Mouse (Mus musculus) urinary bladder, postnatal 10 days (tissue): Measurements from ENCODE around the gene Chst8.
A peak's percentile ranks its signal among the peaks of the same experiment; 100 is the strongest.

Experiments used
- DNase-seq: peaks from one replicate; pipeline ENCODE4 v3.0.0; 2022; ENCODE audit warnings: low spot score

Chst8 gene

DNA sequence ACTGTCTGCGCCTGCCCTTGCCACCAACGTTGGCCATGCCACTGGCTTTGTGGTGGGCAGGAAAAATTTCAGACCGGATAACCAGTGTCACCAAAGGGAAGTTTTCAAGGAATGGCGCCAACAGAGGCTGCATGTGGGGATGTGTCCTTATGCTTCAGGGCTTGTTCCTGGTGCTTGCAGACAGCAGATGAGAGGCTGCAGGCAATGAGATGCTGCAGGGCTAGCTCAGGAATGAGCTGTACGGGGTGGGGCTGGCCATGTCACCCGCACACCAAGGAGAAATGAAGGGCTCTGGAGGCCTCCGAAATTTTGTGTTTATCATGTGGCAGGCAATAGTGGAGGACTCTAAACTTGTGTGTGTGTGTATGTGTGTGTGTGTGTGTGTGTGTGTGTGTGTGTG, 149.4 kb downstream of the Chst8 start:
- DNase-seq = no peak

DNA sequence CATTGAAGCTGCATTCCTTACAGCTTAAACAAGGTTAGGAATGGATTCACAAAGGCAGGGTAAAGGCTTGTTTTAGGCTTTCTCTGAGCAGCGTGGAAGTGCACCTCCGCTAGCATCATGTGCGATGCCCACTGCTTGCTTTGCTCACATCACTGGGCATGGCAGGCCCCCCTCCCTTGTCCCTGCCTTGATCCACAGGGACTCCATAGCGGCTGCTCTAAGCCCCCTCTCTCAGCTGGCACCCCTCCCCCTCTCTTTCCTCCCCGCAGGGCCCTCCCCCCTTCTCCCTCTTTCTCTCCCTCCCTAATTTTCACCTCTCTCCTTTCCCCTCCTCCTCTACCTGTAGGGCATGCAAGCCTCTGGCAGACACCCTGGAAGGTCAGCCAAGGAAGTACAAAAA, 150.3 kb downstream of the Chst8 start:
- no peak for DNase-seq

DNA sequence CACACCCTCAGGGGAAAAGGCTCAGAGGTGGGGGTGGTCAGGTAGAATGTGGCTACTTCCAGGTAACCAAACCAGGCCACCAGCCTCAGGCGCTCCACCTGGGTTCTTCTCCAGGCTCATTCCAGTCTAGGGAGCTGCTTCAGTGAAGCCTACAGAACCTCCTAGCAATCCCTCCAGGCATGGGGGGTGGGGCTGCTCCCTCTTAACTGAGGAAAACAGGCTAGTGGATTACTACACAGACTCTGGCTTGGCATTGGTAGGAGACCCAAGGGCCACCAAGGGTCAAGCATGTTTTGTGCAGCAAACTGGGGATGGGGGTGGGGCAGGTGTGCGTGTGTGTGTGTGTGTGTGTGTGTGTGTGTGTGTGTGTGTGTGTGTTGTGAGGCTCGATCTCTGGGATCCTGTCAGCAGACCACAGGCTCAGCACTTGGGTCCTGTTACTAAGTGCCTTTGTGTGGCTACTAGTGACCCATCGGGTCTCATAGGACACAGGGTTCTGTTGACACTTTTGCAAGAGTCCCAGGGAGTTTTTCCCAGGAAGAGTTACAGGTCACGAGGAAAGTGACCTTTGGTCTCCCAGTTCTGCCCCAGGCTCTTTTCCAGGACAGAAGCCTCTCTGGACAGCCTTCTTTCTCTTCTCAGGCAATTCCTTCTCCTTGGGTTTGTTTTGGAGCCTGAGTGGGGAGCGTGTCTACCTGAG, 153.0 kb downstream of the Chst8 start:
- no peak for DNase-seq

DNA sequence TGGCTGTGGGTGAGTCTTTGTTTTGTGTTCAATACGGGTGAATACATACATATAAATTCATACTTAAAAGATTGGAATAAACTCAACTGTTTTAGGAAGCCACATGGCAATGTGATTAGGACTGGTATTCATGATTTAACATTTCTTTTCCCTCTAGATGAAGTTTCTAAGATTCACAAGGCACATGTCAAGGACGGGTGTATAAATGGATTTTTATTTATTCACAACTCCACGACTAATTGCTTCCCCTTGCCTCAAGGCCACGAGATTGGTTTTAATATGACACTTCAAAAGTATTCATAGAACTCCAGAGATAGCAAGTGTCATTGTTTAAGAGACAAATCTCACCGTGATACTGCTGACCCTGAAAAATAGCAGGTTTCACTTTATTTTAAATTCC, 155.9 kb downstream of the Chst8 start, which contains the start of gene Kctd15:
Gene Kctd15 (minus strand): TSS at position 101 of the 400 bp plus-strand sequence.
- DNase-seq = no peak

DNA sequence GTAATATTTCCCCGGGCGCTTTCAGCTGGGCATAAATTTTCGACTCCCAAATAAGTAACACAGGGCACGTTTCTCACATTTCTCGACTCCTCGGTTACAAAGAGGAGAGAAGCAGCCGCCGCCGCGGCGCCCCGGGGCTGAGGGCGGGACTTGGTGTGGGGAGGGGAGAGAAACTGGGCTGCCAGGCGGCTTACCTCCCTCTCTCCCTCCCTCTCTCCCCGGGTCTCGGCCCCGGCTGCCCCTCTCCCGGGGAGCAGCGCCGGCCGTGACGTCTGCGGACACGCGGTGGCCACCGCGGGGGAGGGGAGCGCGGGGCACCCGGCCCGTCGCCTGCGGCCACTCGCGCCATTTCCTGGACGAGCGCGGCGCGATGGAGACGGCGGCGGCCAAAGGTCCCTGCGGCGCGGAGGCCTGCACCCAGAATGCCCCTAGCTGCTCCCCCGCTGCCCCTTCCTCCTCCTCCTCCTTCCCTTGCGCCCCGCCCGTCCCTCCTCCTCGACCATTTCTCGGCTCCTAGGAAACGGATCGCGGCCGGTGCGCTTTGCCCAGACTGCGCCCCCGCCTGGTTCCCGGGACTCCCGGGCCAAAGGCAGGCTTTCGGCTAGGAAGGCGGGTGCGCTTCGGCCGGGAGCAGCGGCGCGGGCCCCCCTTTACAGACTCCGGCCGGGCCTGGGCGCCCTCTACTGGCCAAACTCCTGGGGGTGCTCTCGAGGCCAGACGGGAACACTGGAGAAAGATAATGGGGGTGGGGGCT, 157.2 kb downstream of the Chst8 start:
- DNase-seq = peak; percentile 84

DNA sequence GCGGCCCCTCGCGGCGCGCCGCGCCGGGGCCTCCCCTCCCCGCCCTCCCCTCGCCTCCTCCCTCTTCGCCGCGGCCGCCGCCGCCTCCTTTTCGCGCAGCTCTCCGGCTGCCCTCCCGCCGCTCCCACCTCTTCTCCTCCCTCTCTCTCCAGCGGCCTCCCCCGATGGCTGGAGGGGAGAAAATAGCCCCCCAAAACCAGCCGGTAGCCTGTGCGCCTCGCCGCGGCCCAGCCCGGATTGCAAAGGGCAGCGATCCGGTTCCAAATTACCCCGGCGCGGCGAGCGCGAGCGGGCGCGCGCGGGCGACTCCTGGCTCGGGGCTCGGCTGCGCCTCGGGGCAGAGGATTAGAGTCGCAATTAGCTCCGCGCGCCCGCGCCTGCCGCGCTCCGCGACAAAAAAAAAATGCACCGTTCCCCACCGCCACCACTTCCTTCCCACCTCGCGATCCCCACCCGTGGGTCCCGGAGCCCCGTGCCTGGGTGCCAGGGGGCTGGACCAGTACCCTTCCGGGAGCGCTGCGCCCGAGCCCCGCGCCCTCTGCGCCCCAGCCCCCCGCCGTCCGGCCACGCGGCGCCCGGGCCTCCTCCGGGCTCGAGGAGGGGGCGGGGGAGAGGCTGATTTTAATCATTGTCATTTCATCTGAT, 157.9 kb downstream of the Chst8 start:
- DNase-seq = no peak

DNA sequence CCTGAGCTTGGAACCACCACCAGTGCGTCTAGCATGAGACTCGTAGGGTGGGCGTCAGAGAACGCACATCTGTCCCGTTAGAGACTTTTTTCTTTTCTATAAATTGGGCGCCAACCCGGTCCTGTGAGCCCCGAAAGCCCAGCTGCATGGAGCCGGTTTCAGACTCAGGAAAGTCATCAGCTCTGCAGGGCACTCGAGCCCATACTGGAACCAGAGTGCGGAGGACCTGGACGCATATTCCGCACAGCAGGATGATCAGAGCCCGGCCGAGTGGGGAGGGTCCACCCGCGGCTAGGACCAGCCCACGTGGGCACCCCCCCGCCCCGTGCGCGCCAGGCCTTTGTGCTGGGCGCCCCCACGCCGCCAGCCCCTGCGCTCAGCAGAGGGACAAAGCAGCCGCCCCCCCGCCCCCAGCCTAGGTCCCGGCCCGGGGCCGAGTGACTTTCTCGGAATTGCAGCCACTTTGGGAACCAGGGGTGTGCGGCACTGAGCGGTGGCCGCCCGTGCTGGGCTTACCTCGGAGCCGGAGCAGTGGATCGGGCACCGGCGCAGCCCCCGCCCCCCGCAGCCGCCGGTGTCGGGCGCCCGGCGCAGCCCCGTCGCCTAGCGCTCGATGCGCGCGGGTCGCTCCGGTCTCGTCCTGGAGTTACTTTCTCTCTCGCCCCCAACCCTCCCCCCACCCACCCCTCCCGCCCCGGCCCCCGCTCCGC, 158.6 kb downstream of the Chst8 start:
- no peak for DNase-seq

DNA sequence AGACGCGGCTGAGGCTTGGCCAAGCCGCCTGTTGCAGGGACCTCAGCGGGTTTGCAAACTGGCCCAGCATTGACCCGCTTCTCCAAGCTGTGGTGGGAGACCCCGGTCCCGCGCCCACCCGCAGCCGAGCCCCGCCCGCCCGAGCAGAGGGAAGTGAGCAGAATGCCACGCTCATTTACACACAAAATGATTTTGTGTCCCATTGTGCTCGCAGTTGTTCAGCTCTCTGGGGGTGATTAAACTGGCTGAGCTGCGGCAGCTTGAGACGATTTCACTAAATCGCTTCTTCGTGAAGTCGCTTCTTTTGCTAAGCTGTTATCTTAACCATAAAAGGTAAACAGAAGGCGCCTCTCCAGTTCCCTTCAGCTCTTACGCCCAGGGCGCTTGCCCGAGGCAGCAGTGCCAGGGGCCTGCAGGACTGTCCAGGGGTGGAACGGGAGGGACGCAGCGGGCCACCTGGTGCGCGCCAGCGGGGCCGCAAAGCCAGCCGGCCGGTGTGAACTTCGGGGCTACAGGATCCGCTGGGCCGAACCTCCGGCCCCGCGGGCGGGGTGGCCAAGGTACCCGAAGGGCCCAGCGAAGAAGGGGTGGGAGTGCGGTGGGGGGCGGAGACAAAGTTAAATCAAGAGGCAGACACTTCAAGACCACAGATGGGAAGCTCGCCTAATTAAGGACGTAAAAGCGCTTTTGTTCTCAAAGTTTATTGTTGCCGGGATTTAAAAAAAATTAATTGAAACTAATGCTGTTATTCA, 159.6 kb downstream of the Chst8 start:
- no peak for DNase-seq

DNA sequence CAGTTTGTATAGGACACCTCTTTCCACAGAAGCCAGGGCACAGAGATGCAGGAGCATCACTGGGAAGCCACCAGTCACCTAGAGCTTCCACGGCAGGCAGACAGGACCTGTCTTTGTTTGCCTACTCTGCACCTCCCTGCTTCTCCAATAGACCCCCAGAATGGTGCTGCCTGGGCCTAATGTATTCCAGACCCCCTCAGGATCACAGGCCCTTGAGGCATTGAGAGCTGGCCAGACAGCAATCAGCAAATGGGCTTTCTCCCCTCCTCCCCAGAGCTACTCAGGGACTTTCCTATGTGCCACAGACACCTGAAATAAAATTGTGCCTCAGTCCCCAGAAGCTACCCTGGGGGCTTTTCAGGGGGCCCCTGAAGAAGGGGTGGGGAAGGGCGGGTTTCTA, 161.1 kb downstream of the Chst8 start:
- DNase-seq = no peak

DNA sequence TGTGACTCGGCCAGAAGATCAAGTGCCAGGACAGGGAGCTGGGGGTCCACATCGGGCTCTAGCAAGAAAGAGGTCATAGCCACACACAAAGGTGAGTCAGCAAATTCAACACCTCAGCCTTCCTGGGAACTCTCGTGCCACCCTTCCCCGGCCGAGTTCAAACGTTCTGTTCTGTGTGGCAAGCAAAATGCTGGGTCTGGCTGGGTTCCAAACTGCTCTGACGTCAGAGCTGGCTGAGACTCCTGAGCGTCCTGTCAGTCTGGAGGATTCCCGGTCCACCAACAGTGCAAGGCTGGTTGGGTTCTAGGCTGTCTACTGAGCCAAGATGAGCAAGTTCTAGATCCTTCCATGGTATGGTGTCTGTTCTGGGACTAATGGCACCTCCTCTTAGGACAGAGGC, 165.5 kb downstream of the Chst8 start:
- peak; percentile 47 for DNase-seq

DNA sequence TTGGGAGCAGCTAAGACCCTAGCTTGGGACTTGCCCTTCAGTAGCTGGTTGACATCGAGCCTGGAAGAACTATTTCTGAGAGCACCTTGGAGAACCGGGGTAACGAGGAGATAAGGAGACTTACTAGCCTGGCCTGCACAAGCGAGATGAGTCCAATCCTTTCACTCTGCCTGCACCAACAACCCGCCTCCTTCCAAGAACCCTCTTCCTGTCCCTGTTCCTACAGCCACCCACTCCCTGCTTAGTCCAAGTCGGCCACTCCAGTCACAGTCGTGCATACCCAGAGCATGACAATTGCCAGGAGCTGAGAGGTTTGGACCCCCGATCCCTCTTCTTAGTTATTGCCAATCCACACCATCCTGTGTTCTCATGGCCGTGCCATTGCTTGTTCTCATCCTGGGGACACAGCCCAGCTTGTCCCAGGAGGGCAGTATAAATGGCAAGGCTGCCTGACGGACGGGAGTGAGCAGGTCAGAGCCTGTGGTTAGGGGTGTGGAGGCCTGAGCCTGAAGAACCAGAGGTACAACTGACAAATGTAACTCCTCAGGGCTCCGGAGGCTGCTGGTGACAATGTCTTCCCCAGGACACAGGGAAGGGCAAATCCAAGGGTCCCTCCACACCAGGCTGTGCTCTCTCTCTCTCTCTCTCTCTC, 166.2 kb downstream of the Chst8 start:
- no peak for DNase-seq

DNA sequence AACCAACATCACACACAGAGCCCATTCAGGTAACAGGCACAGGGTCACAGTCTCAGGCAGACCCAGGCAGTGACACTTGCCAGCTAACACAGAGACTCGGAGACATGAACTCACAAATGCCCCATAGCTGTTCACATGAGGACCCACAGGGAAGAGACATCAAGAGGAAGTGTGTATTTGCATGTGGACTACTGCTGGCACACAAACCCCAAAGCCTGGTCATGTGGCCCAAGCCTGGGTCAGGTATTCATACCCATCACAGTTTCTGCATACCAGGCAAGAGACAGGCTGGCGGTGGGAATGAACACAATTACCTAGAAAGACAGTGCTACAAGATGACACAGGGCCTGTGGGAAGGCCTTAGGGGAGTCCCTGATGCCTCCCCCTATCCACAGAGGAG, 166.9 kb downstream of the Chst8 start:
- no peak for DNase-seq

DNA sequence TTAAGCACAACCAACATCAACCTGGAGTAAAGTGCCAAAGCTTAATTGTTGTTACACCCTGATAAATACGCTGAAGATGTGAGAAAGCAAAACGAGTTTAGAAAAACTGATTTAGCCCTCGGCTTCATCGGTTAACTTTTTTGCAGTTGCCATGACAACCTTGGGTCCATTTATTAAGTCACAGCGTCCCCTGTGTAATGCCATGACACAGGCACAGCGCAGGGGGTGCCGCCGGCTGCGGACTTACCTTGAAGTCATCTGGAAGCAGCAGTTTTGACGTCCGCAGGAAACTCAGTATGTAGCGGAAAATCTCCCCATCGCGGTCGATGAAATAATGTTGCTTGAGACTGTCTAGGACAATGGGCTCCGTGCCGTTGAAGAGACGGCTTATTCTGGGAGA, 167.9 kb downstream of the Chst8 start:
- no peak for DNase-seq

DNA sequence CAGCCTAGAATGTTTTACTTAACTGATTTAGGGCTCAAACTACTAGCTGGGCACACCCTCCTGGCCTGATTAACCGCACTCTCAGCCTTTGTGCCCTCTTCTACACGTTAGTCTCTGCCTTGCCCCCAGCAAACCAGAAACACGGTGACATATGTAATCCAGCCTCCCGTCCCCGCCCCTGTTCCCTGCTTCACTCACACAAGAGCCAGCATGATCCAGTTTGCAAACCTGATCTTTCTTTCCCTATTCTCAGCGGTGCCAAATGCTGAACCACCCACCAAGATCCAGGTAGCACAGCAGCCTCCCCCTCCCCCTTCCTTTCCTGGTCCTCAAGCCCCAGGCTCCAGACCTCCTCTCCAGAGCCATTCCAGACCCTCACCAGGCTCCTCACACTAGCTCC, 169.2 kb downstream of the Chst8 start:
- DNase-seq = no peak

DNA sequence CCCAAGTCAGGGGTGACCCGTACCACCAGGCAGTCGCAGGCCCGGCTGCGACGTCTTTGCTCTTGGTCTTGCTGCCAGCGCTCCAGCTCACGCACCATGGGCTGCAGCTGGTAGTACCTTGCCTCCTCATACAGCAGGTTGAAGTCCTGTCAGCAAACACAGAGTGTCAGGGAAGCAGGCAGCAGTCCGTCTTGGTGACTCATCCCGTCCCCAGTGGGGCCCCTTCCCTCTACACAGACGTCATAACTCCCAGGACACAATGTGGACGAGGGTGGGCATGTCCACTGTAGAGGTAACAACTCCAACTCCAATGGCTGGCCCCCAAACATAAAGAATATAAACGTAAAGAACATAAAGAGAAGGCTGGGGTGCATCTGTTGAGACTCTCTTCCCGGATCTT, 170.5 kb downstream of the Chst8 start:
- no peak for DNase-seq

DNA sequence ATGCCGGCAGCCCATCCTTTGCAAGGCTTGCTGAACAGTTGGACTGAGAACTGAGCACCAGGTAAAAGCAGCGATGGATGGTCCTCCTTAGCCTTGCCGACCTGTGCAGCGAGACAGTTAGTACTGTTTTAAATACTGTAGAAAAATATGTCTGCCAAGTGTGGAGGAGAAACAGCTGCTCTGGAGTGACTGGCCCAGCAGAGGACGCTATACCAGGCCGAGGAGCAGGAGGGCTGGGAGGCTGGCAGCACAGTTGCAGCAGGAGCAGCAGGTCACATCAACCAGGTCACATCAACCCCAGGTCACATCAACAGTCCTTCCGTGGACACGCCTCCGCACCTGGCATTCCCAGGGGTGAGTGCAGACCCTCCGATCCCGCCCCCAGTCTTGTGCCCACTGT, 172.7 kb downstream of the Chst8 start:
- DNase-seq = no peak

DNA sequence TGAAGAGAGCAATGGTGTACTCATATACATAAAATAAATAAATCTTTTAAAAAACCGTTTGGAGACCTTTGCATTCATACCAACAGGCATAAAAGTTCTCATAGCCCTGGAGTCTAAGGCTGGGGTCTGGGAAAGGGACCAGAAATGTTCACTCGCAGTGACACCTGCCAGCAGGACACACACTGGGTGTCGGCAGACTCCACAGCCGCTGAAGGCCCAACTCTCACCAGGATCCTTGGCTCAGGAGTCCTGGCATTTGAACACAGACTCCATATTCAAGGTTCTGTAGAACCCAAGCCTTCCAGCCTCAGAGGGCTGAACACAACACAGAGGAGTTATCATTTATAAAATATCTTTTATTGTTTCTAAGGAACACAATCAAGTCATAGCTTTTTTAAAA, 175.8 kb downstream of the Chst8 start:
- DNase-seq = no peak

DNA sequence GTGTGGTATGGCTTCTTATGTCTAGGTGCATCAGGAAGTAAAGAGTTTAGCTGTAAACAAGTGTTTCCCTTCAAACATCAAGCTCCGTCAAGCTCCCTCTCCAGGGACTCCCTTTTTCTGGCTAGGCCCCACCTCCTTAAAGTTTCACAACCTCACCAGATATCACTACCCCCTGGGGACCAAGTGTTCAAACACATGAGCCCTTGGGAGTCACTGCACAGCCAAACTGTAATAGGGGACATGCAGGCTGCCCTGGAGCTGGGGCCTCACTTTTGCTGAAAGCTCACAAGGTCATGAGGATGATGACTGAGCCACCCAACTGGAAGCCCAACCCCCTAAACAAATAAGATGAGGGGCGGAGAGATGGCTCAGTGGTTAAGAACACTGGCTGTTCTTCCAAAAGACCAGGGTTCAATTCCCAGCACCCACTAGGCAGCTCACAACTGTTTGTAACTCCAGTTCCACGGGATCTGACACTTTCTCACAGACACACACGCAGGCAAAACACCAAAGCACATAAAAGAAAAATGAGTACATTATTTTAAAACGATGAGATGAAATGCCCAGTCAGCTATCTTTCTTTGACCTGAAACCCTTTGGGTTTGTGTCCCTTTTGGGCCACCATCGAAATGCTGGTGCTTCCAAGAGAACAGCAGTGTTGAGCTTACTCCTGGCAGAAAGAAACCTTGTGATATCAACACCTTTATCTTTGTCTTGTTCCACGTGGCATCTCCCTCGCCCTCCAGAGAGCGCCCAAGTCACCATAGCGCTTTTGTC, 179.4 kb downstream of the Chst8 start:
- DNase-seq = no peak

DNA sequence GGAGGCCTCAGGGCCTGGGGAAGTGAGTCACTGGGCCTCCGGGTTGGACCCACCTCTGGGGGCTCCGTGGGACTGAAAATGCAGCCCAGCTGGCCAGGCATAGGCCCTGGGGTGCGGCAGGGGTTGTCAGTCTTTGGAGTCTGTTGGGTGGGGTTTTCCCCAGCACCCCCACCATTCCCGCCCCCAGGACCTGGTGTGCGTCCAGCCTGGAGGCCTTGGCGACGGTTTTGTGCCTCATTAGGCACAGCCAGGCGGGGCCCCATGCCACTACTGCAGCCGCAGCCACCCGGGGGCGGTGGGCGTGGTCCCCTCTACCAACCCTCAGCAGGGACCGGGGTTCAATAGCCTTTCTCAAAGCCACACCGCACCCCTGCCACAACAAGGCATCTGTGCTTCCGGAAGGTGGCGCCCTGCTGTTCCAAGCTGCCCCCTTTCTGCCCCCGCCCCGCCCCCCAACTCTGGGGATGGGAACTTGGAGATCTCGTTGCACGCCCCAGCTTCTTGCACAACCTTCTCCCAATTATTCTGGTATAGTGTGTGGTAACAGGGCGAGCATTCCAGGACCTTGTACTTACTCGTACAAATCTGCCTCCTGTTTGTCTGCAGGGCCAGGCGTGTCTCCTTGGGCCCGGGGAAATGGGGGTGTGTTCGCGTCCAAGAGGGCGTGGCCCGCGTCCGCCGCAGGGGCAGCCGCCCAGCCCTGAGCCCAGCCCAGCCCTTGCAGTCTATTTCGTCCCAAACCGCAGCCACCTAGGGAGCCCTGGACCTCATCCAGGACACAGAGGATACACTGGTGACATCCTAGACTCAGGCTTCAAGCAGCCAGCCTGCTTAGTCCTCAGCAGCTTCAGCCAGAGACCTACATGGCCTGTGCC, 182.1 kb downstream of the Chst8 start:
- DNase-seq = peak; percentile 49
